Mouse (Mus musculus): ENCODE measurements around the gene Nrsn2. TPM values are rescaled to one million over a fixed set of nuclear protein-coding genes. Genes with fewer than 3 reads are reported as not detected.
"Not testable (repeated sequence)": the region's sequence is repeated elsewhere in the genome, so short reads cannot be mapped to it uniquely, and the experiment has no call there.

The Nrsn2 gene
- polyA plus RNA-seq, 1 experiment from 2014 or later: 2.2 TPM

- H3K4me3 ChIP-seq (ENCODE audit: low read depth, low read length); H3K27ac ChIP-seq (replicated peaks; ENCODE audit: low read depth, low read length); ATAC-seq (ENCODE audit: insufficient number of reproducible peaks, low FRiP score, low TSS enrichment, low read depth); H3K9ac ChIP-seq (ENCODE audit: low read length); H3K36me3 ChIP-seq (ENCODE audit: control insufficient read depth, insufficient read depth, low read length); H3K4me1 ChIP-seq (ENCODE audit: control insufficient read depth, insufficient read depth, low read length); H3K9me3 ChIP-seq (ENCODE audit: control insufficient read depth, low read length); DNase-seq (ENCODE audit: low spot score); H3K4me2 ChIP-seq (ENCODE audit: low read depth, severe bottlenecking); H3K27me3 ChIP-seq (ENCODE audit: control insufficient read depth, insufficient read depth, low read length): not testable (repeated sequence)
- WGBS: 72% methylated on average over 5 of the region's 5 CpGs
These were observed 17.5 kb downstream of the Nrsn2 start for GRCm38 (mm10) chr2:152358977-152359376.

- WGBS: 88% methylated on average over 3 of the region's 3 CpGs
- Histone ChIP-seq H3K4me2 (ENCODE audit: low read depth, severe bottlenecking) (no peak overlapping the region), H3K4me1 (ENCODE audit: control insufficient read depth, insufficient read depth, low read length) (no peaks in the 10 kb centered on the region), H3K36me3 (ENCODE audit: control insufficient read depth, insufficient read depth, low read length) (no peaks in the 10 kb centered on the region), H3K9ac (ENCODE audit: low read length) (no peak overlapping the region), H3K9me3 (ENCODE audit: control insufficient read depth, low read length) (no peaks in the 10 kb centered on the region), H3K27me3 (ENCODE audit: control insufficient read depth, insufficient read depth, low read length) (no peaks in the 10 kb centered on the region), H3K27ac (replicated peaks; ENCODE audit: low read depth, low read length) (no peak overlapping the region), H3K4me3 (ENCODE audit: low read depth, low read length) (no peak overlapping the region)
- DNase-seq (ENCODE audit: low spot score) (no peak), ATAC-seq (ENCODE audit: insufficient number of reproducible peaks, low FRiP score, low TSS enrichment, low read depth) (no peak)
These were observed 19.2 kb downstream of the Nrsn2 start for GRCm38 (mm10) chr2:152357254-152357653.

- no peak for ATAC-seq (ENCODE audit: insufficient number of reproducible peaks, low FRiP score, low TSS enrichment, low read depth)
These were observed 26.4 kb downstream of the Nrsn2 start for GRCm38 (mm10) chr2:152349842-152350540.

GRCm38 (mm10) chr2:152349205-152349604 lies 27.2 kb downstream of the Nrsn2 start:
- H3K4me1 ChIP-seq (ENCODE audit: control insufficient read depth, insufficient read depth, low read length): peaks cover 3% of the 10 kb centered on the region; the same call in 1 of the 2 replicates
- H3K27me3 ChIP-seq (ENCODE audit: control insufficient read depth, insufficient read depth, low read length): 0 out of 2 replicates have a peak, but pooled peaks cover 3% of the 10 kb centered on the region
- no peaks in the 10 kb centered on the region for H3K9me3 ChIP-seq (ENCODE audit: control insufficient read depth, low read length)
- no peak overlapping the region for H3K9ac ChIP-seq (ENCODE audit: low read length)
- H3K4me3 ChIP-seq (ENCODE audit: low read depth, low read length): no peak overlapping the region
- H3K4me2 ChIP-seq (ENCODE audit: low read depth, severe bottlenecking): no peak overlapping the region
- no peaks in the 10 kb centered on the region for H3K36me3 ChIP-seq (ENCODE audit: control insufficient read depth, insufficient read depth, low read length)
- DNase-seq (ENCODE audit: low spot score) (no peak), ATAC-seq (ENCODE audit: insufficient number of reproducible peaks, low FRiP score, low TSS enrichment, low read depth) (no peak)
- no peak overlapping the region for H3K27ac ChIP-seq (replicated peaks; ENCODE audit: low read depth, low read length)
- WGBS: 79% methylated on average over 6 of the region's 6 CpGs

More at GRCm38 (mm10) chr2:152349842-152350540, 26.4 kb downstream of the Nrsn2 start:
- no peaks in the 10 kb centered on the region for H3K27me3 ChIP-seq (ENCODE audit: control insufficient read depth, insufficient read depth, low read length)
- H3K4me2 ChIP-seq (ENCODE audit: low read depth, severe bottlenecking): no peak overlapping the region
- no peaks in the 10 kb centered on the region for H3K4me1 ChIP-seq (ENCODE audit: control insufficient read depth, insufficient read depth, low read length)
- no peak overlapping the region for H3K27ac ChIP-seq (replicated peaks; ENCODE audit: low read depth, low read length)
- no peaks in the 10 kb centered on the region for H3K36me3 ChIP-seq (ENCODE audit: control insufficient read depth, insufficient read depth, low read length)
- no peak overlapping the region for H3K9ac ChIP-seq (ENCODE audit: low read length)
- no peak overlapping the region for H3K4me3 ChIP-seq (ENCODE audit: low read depth, low read length)
- no peaks in the 10 kb centered on the region for H3K9me3 ChIP-seq (ENCODE audit: control insufficient read depth, low read length)
- DNase-seq (ENCODE audit: low spot score): no peak
- WGBS: 89% methylated on average over 8 of the region's 8 CpGs

GRCm38 (mm10) chr2:152347722-152348121 lies 28.7 kb downstream of the Nrsn2 start:
- Histone ChIP-seq H3K9ac (ENCODE audit: low read length) (no peak overlapping the region), H3K27ac (replicated peaks; ENCODE audit: low read depth, low read length) (no peak overlapping the region), H3K9me3 (ENCODE audit: control insufficient read depth, low read length) (no peaks in the 10 kb centered on the region), H3K27me3 (ENCODE audit: control insufficient read depth, insufficient read depth, low read length) (0 out of 2 replicates have a peak, but pooled peaks cover 3% of the 10 kb centered on the region), H3K4me2 (ENCODE audit: low read depth, severe bottlenecking) (no peak overlapping the region), H3K4me1 (ENCODE audit: control insufficient read depth, insufficient read depth, low read length) (peaks cover 3% of the 10 kb centered on the region; the same call in 1 of the 2 replicates), H3K4me3 (ENCODE audit: low read depth, low read length) (no peak overlapping the region), H3K36me3 (ENCODE audit: control insufficient read depth, insufficient read depth, low read length) (no peaks in the 10 kb centered on the region)
- 76% methylated on average over 2 of the region's 2 CpGs for WGBS
- no peak for DNase-seq (ENCODE audit: low spot score)
- no peak for ATAC-seq (ENCODE audit: insufficient number of reproducible peaks, low FRiP score, low TSS enrichment, low read depth)

GRCm38 (mm10) chr2:152346776-152347465 lies 29.5 kb downstream of the Nrsn2 start:
- Histone ChIP-seq H3K27ac (replicated peaks; ENCODE audit: low read depth, low read length) (no peak overlapping the region), H3K27me3 (ENCODE audit: control insufficient read depth, insufficient read depth, low read length) (0 out of 2 replicates have a peak, but pooled peaks cover 3% of the 10 kb centered on the region), H3K4me2 (ENCODE audit: low read depth, severe bottlenecking) (no peak overlapping the region), H3K36me3 (ENCODE audit: control insufficient read depth, insufficient read depth, low read length) (no peaks in the 10 kb centered on the region), H3K9ac (ENCODE audit: low read length) (no peak overlapping the region), H3K4me3 (ENCODE audit: low read depth, low read length) (no peak overlapping the region), H3K9me3 (ENCODE audit: control insufficient read depth, low read length) (no peaks in the 10 kb centered on the region), H3K4me1 (ENCODE audit: control insufficient read depth, insufficient read depth, low read length) (peaks cover 3% of the 10 kb centered on the region; the same call in 1 of the 2 replicates)
- DNase-seq (ENCODE audit: low spot score) (no peak), ATAC-seq (ENCODE audit: insufficient number of reproducible peaks, low FRiP score, low TSS enrichment, low read depth) (no peak)
- 41% methylated on average over 9 of the region's 9 CpGs for WGBS

GRCm38 (mm10) chr2:152345393-152345792 lies 31.0 kb downstream of the Nrsn2 start:
- Histone ChIP-seq H3K9me3 (ENCODE audit: control insufficient read depth, low read length) (no peaks in the 10 kb centered on the region), H3K27me3 (ENCODE audit: control insufficient read depth, insufficient read depth, low read length) (0 out of 2 replicates have a peak, but pooled peaks cover 3% of the 10 kb centered on the region), H3K27ac (replicated peaks; ENCODE audit: low read depth, low read length) (no peak overlapping the region), H3K4me1 (ENCODE audit: control insufficient read depth, insufficient read depth, low read length) (peaks cover 3% of the 10 kb centered on the region; the same call in 1 of the 2 replicates), H3K36me3 (ENCODE audit: control insufficient read depth, insufficient read depth, low read length) (no peaks in the 10 kb centered on the region), H3K9ac (ENCODE audit: low read length) (no peak overlapping the region; the same call in 1 of the 2 replicates), H3K4me3 (ENCODE audit: low read depth, low read length) (no peak overlapping the region), H3K4me2 (ENCODE audit: low read depth, severe bottlenecking) (no peak overlapping the region)
- DNase-seq (ENCODE audit: low spot score): no peak
- ATAC-seq (ENCODE audit: insufficient number of reproducible peaks, low FRiP score, low TSS enrichment, low read depth): no peak
- 57% methylated on average over 6 of the region's 6 CpGs for WGBS

GRCm38 (mm10) chr2:152344909-152345308 lies 31.5 kb downstream of the Nrsn2 start:
- 61% methylated on average over 5 of the region's 5 CpGs for WGBS
- no peak overlapping the region for H3K4me2 ChIP-seq (ENCODE audit: low read depth, severe bottlenecking)

More at GRCm38 (mm10) chr2:152344909-152345308, 31.5 kb downstream of the Nrsn2 start:
- ATAC-seq (ENCODE audit: insufficient number of reproducible peaks, low FRiP score, low TSS enrichment, low read depth) (no peak), DNase-seq (ENCODE audit: low spot score) (no peak)
- H3K9ac ChIP-seq (ENCODE audit: low read length): no peak overlapping the region
- no peak overlapping the region for H3K27ac ChIP-seq (replicated peaks; ENCODE audit: low read depth, low read length)
- peaks cover 3% of the 10 kb centered on the region; the same call in 1 of the 2 replicates for H3K4me1 ChIP-seq (ENCODE audit: control insufficient read depth, insufficient read depth, low read length)
- 0 out of 2 replicates have a peak, but pooled peaks cover 3% of the 10 kb centered on the region for H3K27me3 ChIP-seq (ENCODE audit: control insufficient read depth, insufficient read depth, low read length)
- no peaks in the 10 kb centered on the region for H3K9me3 ChIP-seq (ENCODE audit: control insufficient read depth, low read length)
- no peak overlapping the region for H3K4me3 ChIP-seq (ENCODE audit: low read depth, low read length)
- no peaks in the 10 kb centered on the region for H3K36me3 ChIP-seq (ENCODE audit: control insufficient read depth, insufficient read depth, low read length)
